Mouse (Mus musculus) spleen, adult 2 months (tissue): ENCODE results near the gene Gm614. TPM values are rescaled to one million over a fixed set of nuclear protein-coding genes. Genes with fewer than 3 reads are reported as not detected.

ENCODE experiments used
- DNase-seq, 2 experiments: peaks; one replicate each; pipeline versions ENCODE4 v3.0.0 to v3.0.0-alpha.2; 2012 to 2021; ENCODE audit warnings: low spot score in 2 of 2, low read depth in 1 of 2
- H3K27ac ChIP-seq: fragments of 200-500 bp; 2 replicates; pipeline ENCODE4 v1.5.1; 2012; ENCODE audit warnings: low read length, inconsistent platforms; ENCODE audit not compliant: insufficient read depth
- H3K27me3 ChIP-seq: fragments of 200-500 bp; 2 replicates; pipeline ENCODE4 v1.6.1; 2012; ENCODE audit warnings: mild to moderate bottlenecking, moderate library complexity, low read length, inconsistent platforms; ENCODE audit not compliant: control insufficient read depth, insufficient read depth
- H3K36me3 ChIP-seq: fragments of 200-500 bp; 2 replicates; pipeline ENCODE4 v1.6.1; 2012; ENCODE audit warnings: mild to moderate bottlenecking, low read length, inconsistent platforms; ENCODE audit not compliant: control insufficient read depth, insufficient read depth
- H3K4me1 ChIP-seq: fragments of 200-500 bp; 2 replicates; pipeline ENCODE4 v1.6.1; 2011; ENCODE audit warnings: inconsistent platforms; ENCODE audit not compliant: control insufficient read depth, insufficient read depth, insufficient read length
- H3K4me3 ChIP-seq: fragments of 200-500 bp; 2 replicates; pipeline ENCODE4 v1.5.1; 2011; ENCODE audit warnings: mild to moderate bottlenecking, inconsistent platforms; ENCODE audit not compliant: insufficient read depth, insufficient read length; ENCODE audit errors: extremely low read depth
- CTCF ChIP-seq: fragments of 200-500 bp; IDR thresholded peaks from 2 replicates; pipeline ENCODE4 v1.5.1; 2011; ENCODE audit warnings: mild to moderate bottlenecking, inconsistent platforms; ENCODE audit not compliant: insufficient read depth, insufficient read length, insufficient replicate concordance; ENCODE audit errors: extremely low read depth
- POLR2A ChIP-seq: fragments of 200-500 bp; IDR thresholded peaks from 2 replicates; pipeline ENCODE4 v1.6.1; 2011; ENCODE audit warnings: low read depth, low read length, inconsistent platforms
- whole genome bisulfite sequencing: fragments of 180-500 bp; shearing (Covaris S2); methylation state at CpG from one replicate; pipeline ENCODE4 v1.1.7; 2018; 5-methylcytosine and 5-hydroxymethylcytosine counted together
- polyA plus RNA-seq: library from polyadenylated mRNA; depleted of rRNA; stranded (reverse); fragments of >200 nt; gene quantifications from 2 replicates; pipeline ENCODE4 v1.2.3, GENCODE M21; 2012; rRNA removed

The Gm614 gene
- polyA plus RNA-seq, 1 experiment, result 0.99 TPM

- 83% methylated on average over 13 of the region's 13 CpGs for WGBS
- no peak for TF ChIP-seq POLR2A
- peak; percentile 23; the same call in 1 of the 2 replicates for TF ChIP-seq CTCF
- peak in 1 of 2 experiments; percentile 51 for DNase-seq
Observed at GRCm38 (mm10) chrX:101256603-101257002, 7.2 kb downstream of the Gm614 start.

GRCm38 (mm10) chrX:101254740-101255139 is 9.1 kb downstream of the Gm614 start:
- DNase-seq, result no peak
- TF ChIP-seq CTCF (no peak), POLR2A (no peak)
- 25% methylated on average over 26 of the region's 26 CpGs for WGBS
- Histone ChIP-seq H3K27me3 (no peaks in the 10 kb centered on the region), H3K27ac (peak overlapping the region; percentile 68), H3K36me3 (peaks cover 3% of the 10 kb centered on the region; the same call in 1 of the 2 replicates), H3K4me1 (peaks cover 5% of the 10 kb centered on the region; the same call in 1 of the 2 replicates), H3K4me3 (peak overlapping the region; percentile 65)

More at GRCm38 (mm10) chrX:101256603-101257002, 7.2 kb downstream of the Gm614 start:
- no peak overlapping the region for H3K27ac ChIP-seq
- H3K36me3 ChIP-seq, result peaks cover 8% of the 10 kb centered on the region
- H3K27me3 ChIP-seq, result no peaks in the 10 kb centered on the region
- no peak overlapping the region for H3K4me3 ChIP-seq
- peaks cover 5% of the 10 kb centered on the region; the same call in 1 of the 2 replicates for H3K4me1 ChIP-seq

GRCm38 (mm10) chrX:101253952-101254729 is 9.7 kb downstream of the Gm614 start, which contains the start of gene Foxo4:
Gene Foxo4, plus strand, starts transcription at chrX:101254528.
- H3K36me3 ChIP-seq, result peaks cover 3% of the 10 kb centered on the region; the same call in 1 of the 2 replicates
- peak; percentile 75 to 86 for DNase-seq
- peak within 1 kb of the TSS; percentile 65 for H3K4me3 ChIP-seq
- peak within 1 kb of the TSS; percentile 68 for H3K27ac ChIP-seq
- peaks cover 5% of the 10 kb centered on the region; the same call in 1 of the 2 replicates for H3K4me1 ChIP-seq
- H3K27me3 ChIP-seq, result no peaks in the 10 kb centered on the region
- WGBS, result 30% methylated on average over 47 of the region's 47 CpGs
- peak; percentile 69 for TF ChIP-seq POLR2A
- TF ChIP-seq CTCF, result no peak

GRCm38 (mm10) chrX:101245011-101245410 is 18.8 kb downstream of the Gm614 start:
- Histone ChIP-seq H3K27ac (no peak overlapping the region), H3K36me3 (no peaks in the 10 kb centered on the region), H3K4me3 (no peak overlapping the region), H3K27me3 (no peaks in the 10 kb centered on the region), H3K4me1 (no peaks in the 10 kb centered on the region)
- WGBS, result 50% methylated on average over 1 of the region's 1 CpGs
- DNase-seq, result no peak
- TF ChIP-seq POLR2A, result no peak
- no peak for TF ChIP-seq CTCF

GRCm38 (mm10) chrX:101222796-101223162 is 41.0 kb downstream of the Gm614 start:
- WGBS, result 45% methylated on average over 7 of the region's 7 CpGs
- H3K4me3 ChIP-seq, result peak overlapping the region; percentile 51
- peak overlapping the region; percentile 57 for H3K27ac ChIP-seq
- no peak for TF ChIP-seq CTCF
- no peak for TF ChIP-seq POLR2A
- no peaks in the 10 kb centered on the region for H3K4me1 ChIP-seq
- H3K36me3 ChIP-seq, result no peaks in the 10 kb centered on the region
- no peak for DNase-seq
- no peaks in the 10 kb centered on the region for H3K27me3 ChIP-seq

GRCm38 (mm10) chrX:101221834-101222795 is 41.7 kb downstream of the Gm614 start, which contains the start of gene Snx12:
Gene Snx12, minus strand, starts transcription at chrX:101222563.
- Histone ChIP-seq H3K27ac (peak within 1 kb of the TSS; percentile 88), H3K4me1 (no peaks in the 10 kb centered on the region), H3K27me3 (no peaks in the 10 kb centered on the region), H3K4me3 (peak within 1 kb of the TSS; percentile 84), H3K36me3 (no peaks in the 10 kb centered on the region)
- WGBS, result 29% methylated on average over 55 of the region's 55 CpGs
- peak; percentile 4; the same call in 1 of the 2 replicates for TF ChIP-seq POLR2A
- no peak for TF ChIP-seq CTCF
- peak; percentile 68 to 85 for DNase-seq

Other genes starting within 250 kb of the Gm614 start
- not detected in 2 replicates for gene Tex11, start 204.3 kb downstream of the Gm614 start, polyA plus RNA-seq
- 2.1 and 2.6 TPM in 2 replicates for gene Slc7a3, start 178.0 kb downstream of the Gm614 start, polyA plus RNA-seq
- 7.7 and 11.9 TPM in 2 replicates for gene Snx12, start 41.4 kb downstream of the Gm614 start, polyA plus RNA-seq
- gene Foxo4, start 9.5 kb downstream of the Gm614 start, polyA plus RNA-seq, result 28.9 and 29.1 TPM in 2 replicates
- 171 and 180 TPM in 2 replicates for gene Il2rg, start 4.3 kb upstream of the Gm614 start, polyA plus RNA-seq
- gene Gm20489, start 5.0 kb upstream of the Gm614 start, polyA plus RNA-seq, result not detected in 2 replicates
- gene Med12, start 10.0 kb upstream of the Gm614 start, polyA plus RNA-seq, result 236 and 243 TPM in 2 replicates
- 0.14 and 0.21 TPM in 2 replicates for gene Nlgn3, start 35.2 kb upstream of the Gm614 start, polyA plus RNA-seq
- gene Gjb1, start 112.4 kb upstream of the Gm614 start, polyA plus RNA-seq, result 2.8 and 4.2 TPM in 2 replicates
- gene Zmym3, start 156.9 kb upstream of the Gm614 start, polyA plus RNA-seq, result 15.9 and 16.3 TPM in 2 replicates
- 66.2 and 66.3 TPM in 2 replicates for gene Nono, start 165.3 kb upstream of the Gm614 start, polyA plus RNA-seq
- 0.14 and 0.54 TPM in 2 replicates for gene Itgb1bp2, start 185.1 kb upstream of the Gm614 start, polyA plus RNA-seq